Mouse (Mus musculus): ENCODE data around the gene Pet2.

The Pet2 gene

GRCm38 (mm10) chrX:89409589-89409988 lies at the start of gene Pet2:
Gene Pet2, minus strand, starts transcription at chrX:89409689.
- no peak for DNase-seq

Data from cerebellum, adult 9-10 months (tissue).